Mouse (Mus musculus): ENCODE results near the gene Pigm. TPM values are rescaled to one million over a fixed set of nuclear protein-coding genes. Genes with fewer than 3 reads are reported as not detected.

Gene Pigm
- total and polyA plus RNA-seq, 3 experiments, result 10.6 to 28.3 (median 19.2) TPM

GRCm38 (mm10) chr1:172329616-172330015, 46.7 kb upstream of the Pigm start:
- no peak for TF ChIP-seq GATA1 (IDR thresholded peaks at IDR 0.05; ENCODE audit: borderline replicate concordance, low read length)
- H3K4me1 ChIP-seq (ENCODE audit: insufficient read depth, low read depth, low read length), result no peaks in the 10 kb centered on the region; the same call in 1 of the 2 replicates
- DNase-seq (ENCODE audit: low spot score) (no peak), ATAC-seq (ENCODE audit: extremely low read depth, insufficient number of reproducible peaks, low FRiP score, poor library complexity, severe bottlenecking) (no peak)
- H3K36me3 ChIP-seq (replicated peaks), result peaks cover 11% of the 10 kb centered on the region
- H3K9me3 ChIP-seq (replicated peaks), result peaks cover 9% of the 10 kb centered on the region
- H3K27me3 ChIP-seq (ENCODE audit: insufficient read depth, low read length), result peaks cover 38% of the 10 kb centered on the region
- H3K4me3 ChIP-seq (ENCODE audit: low read depth, low read length), result no peak overlapping the region

GRCm38 (mm10) chr1:172331422-172331947, 44.9 kb upstream of the Pigm start:
- DNase-seq (ENCODE audit: low spot score) (no peak), ATAC-seq (ENCODE audit: extremely low read depth, insufficient number of reproducible peaks, low FRiP score, poor library complexity, severe bottlenecking) (no peak)
- Histone ChIP-seq H3K9me3 (replicated peaks) (no peaks in the 10 kb centered on the region), H3K27me3 (ENCODE audit: insufficient read depth, low read length) (peaks cover 34% of the 10 kb centered on the region), H3K4me3 (ENCODE audit: low read depth, low read length) (no peak overlapping the region), H3K4me1 (ENCODE audit: insufficient read depth, low read depth, low read length) (no peaks in the 10 kb centered on the region), H3K36me3 (replicated peaks) (no peaks in the 10 kb centered on the region)
- TF ChIP-seq TAL1 (conservative IDR thresholded peaks at IDR 0.05; ENCODE audit: low read depth, low read length), result no peak
- TF ChIP-seq GATA2 (IDR thresholded peaks at IDR 0.05; ENCODE audit: borderline replicate concordance, low read depth, low read length), result no peak
- TF ChIP-seq CTCF (IDR thresholded peaks at IDR 0.05; ENCODE audit: low read depth, low read length), result no peak
- TF ChIP-seq POLR2AphosphoS5 (IDR thresholded peaks at IDR 0.05; ENCODE audit: insufficient replicate concordance, low read depth, low read length), result no peak
- no peak for TF ChIP-seq GATA1 (IDR thresholded peaks at IDR 0.05; ENCODE audit: borderline replicate concordance, low read length)

- no peak for ATAC-seq (ENCODE audit: extremely low read depth, insufficient number of reproducible peaks, low FRiP score, poor library complexity, severe bottlenecking)
- Histone ChIP-seq H3K9me3 (replicated peaks) (no peaks in the 10 kb centered on the region), H3K36me3 (replicated peaks) (no peaks in the 10 kb centered on the region), H3K27me3 (ENCODE audit: insufficient read depth, low read length) (peaks cover 26% of the 10 kb centered on the region), H3K4me1 (ENCODE audit: insufficient read depth, low read depth, low read length) (no peaks in the 10 kb centered on the region), H3K4me3 (ENCODE audit: low read depth, low read length) (no peak overlapping the region)
- no peak for TF ChIP-seq GATA2 (IDR thresholded peaks at IDR 0.05; ENCODE audit: borderline replicate concordance, low read depth, low read length)
- TF ChIP-seq GATA1 (IDR thresholded peaks at IDR 0.05; ENCODE audit: borderline replicate concordance, low read length), result no peak
- no peak for TF ChIP-seq POLR2AphosphoS5 (IDR thresholded peaks at IDR 0.05; ENCODE audit: insufficient replicate concordance, low read depth, low read length)
- TF ChIP-seq TAL1 (conservative IDR thresholded peaks at IDR 0.05; ENCODE audit: low read depth, low read length), result no peak
- TF ChIP-seq CTCF (IDR thresholded peaks at IDR 0.05; ENCODE audit: low read depth, low read length), result no peak
- no peak for DNase-seq (ENCODE audit: low spot score)
These were observed 43.4 kb upstream of the Pigm start for GRCm38 (mm10) chr1:172332925-172333324.

GRCm38 (mm10) chr1:172333512-172333911, 42.8 kb upstream of the Pigm start:
- Histone ChIP-seq H3K9me3 (replicated peaks) (no peaks in the 10 kb centered on the region), H3K4me1 (ENCODE audit: insufficient read depth, low read depth, low read length) (no peaks in the 10 kb centered on the region), H3K36me3 (replicated peaks) (no peaks in the 10 kb centered on the region), H3K27me3 (ENCODE audit: insufficient read depth, low read length) (peaks cover 22% of the 10 kb centered on the region), H3K4me3 (ENCODE audit: low read depth, low read length) (no peak overlapping the region)
- ATAC-seq (ENCODE audit: extremely low read depth, insufficient number of reproducible peaks, low FRiP score, poor library complexity, severe bottlenecking), result no peak
- TF ChIP-seq GATA1 (IDR thresholded peaks at IDR 0.05; ENCODE audit: borderline replicate concordance, low read length) (no peak), CTCF (IDR thresholded peaks at IDR 0.05; ENCODE audit: low read depth, low read length) (no peak), GATA2 (IDR thresholded peaks at IDR 0.05; ENCODE audit: borderline replicate concordance, low read depth, low read length) (no peak), TAL1 (conservative IDR thresholded peaks at IDR 0.05; ENCODE audit: low read depth, low read length) (no peak), POLR2AphosphoS5 (IDR thresholded peaks at IDR 0.05; ENCODE audit: insufficient replicate concordance, low read depth, low read length) (no peak)
- DNase-seq (ENCODE audit: low spot score), result no peak

GRCm38 (mm10) chr1:172335804-172336203, 40.5 kb upstream of the Pigm start:
- H3K36me3 ChIP-seq (replicated peaks), result no peaks in the 10 kb centered on the region
- peaks cover 7% of the 10 kb centered on the region for H3K27me3 ChIP-seq (ENCODE audit: insufficient read depth, low read length)
- no peaks in the 10 kb centered on the region for H3K9me3 ChIP-seq (replicated peaks)
- TF ChIP-seq GATA1 (IDR thresholded peaks at IDR 0.05; ENCODE audit: borderline replicate concordance, low read length) (no peak), TAL1 (conservative IDR thresholded peaks at IDR 0.05; ENCODE audit: low read depth, low read length) (no peak), GATA2 (IDR thresholded peaks at IDR 0.05; ENCODE audit: borderline replicate concordance, low read depth, low read length) (no peak), POLR2AphosphoS5 (IDR thresholded peaks at IDR 0.05; ENCODE audit: insufficient replicate concordance, low read depth, low read length) (no peak), CTCF (IDR thresholded peaks at IDR 0.05; ENCODE audit: low read depth, low read length) (no peak)
- DNase-seq (ENCODE audit: low spot score), result no peak
- no peak for ATAC-seq (ENCODE audit: extremely low read depth, insufficient number of reproducible peaks, low FRiP score, poor library complexity, severe bottlenecking)
- H3K4me3 ChIP-seq (ENCODE audit: low read depth, low read length), result no peak overlapping the region
- no peaks in the 10 kb centered on the region for H3K4me1 ChIP-seq (ENCODE audit: insufficient read depth, low read depth, low read length)

GRCm38 (mm10) chr1:172337411-172338185, 38.7 kb upstream of the Pigm start:
- H3K27me3 ChIP-seq (ENCODE audit: insufficient read depth, low read length), result 0 out of 2 replicates have a peak, but pooled peaks cover 5% of the 10 kb centered on the region
- no peaks in the 10 kb centered on the region for H3K4me1 ChIP-seq (ENCODE audit: insufficient read depth, low read depth, low read length)
- ATAC-seq (ENCODE audit: extremely low read depth, insufficient number of reproducible peaks, low FRiP score, poor library complexity, severe bottlenecking) (no peak), DNase-seq (ENCODE audit: low spot score) (no peak)
- no peaks in the 10 kb centered on the region for H3K9me3 ChIP-seq (replicated peaks)
- no peak for TF ChIP-seq GATA1 (IDR thresholded peaks at IDR 0.05; ENCODE audit: borderline replicate concordance, low read length)
- no peak for TF ChIP-seq GATA2 (IDR thresholded peaks at IDR 0.05; ENCODE audit: borderline replicate concordance, low read depth, low read length)
- no peak for TF ChIP-seq TAL1 (conservative IDR thresholded peaks at IDR 0.05; ENCODE audit: low read depth, low read length)
- no peak for TF ChIP-seq CTCF (IDR thresholded peaks at IDR 0.05; ENCODE audit: low read depth, low read length)
- TF ChIP-seq POLR2AphosphoS5 (IDR thresholded peaks at IDR 0.05; ENCODE audit: insufficient replicate concordance, low read depth, low read length), result no peak
- no peaks in the 10 kb centered on the region for H3K36me3 ChIP-seq (replicated peaks)
- no peak overlapping the region for H3K4me3 ChIP-seq (ENCODE audit: low read depth, low read length)
